Mouse (Mus musculus): Measurements from ENCODE around the gene Cldn34d.

- TF ChIP-seq CTCF (IDR thresholded peaks at IDR 0.05; ENCODE audit: low read depth) (no peak), EP300 (optimal IDR thresholded peaks at IDR 0.05) (no peak)
Measured at GRCm38 (mm10) chrX:76598459-76599206, 4.1 kb downstream of the Cldn34d start.

All from stomach, postnatal 0 days (tissue).